Mouse (Mus musculus): ENCODE measurements around the gene Il3. TPM values are rescaled to one million over a fixed set of nuclear protein-coding genes. Genes with fewer than 3 reads are reported as not detected.

Gene Il3
- polyA plus RNA-seq, 1 experiment from 2014 or later: not detected

DNA sequence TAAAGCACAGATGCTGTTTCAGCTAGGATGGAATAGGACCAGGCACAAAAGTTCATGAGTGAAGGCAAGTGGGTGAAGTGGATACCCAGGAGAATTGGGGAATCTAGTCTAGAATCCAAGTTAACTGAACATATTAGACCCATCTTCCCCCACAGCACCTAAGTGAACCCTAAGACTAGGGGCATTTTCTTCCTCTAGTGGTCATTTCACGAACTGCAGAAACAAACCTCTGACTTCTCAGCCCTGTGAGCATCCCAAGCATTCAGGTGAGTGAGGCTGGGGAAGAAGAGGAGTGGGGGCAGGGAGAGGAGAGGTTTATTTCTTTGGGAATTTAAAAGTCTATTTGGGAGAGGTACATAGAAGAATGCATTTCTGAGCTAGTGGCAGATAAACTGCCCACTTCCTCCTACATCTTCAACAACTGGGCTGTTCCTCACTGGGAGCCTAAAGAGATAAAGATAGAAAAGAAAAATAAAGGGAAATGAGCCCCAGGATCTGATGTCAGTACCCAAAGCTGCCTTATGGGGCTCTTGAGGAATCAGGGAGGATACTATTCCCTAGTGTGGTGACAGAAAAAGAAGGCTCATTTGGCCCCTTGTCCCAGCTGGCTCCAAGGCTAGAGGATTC is 3.6 kb downstream of the Il3 start:
- Histone ChIP-seq H3K27me3 (ENCODE audit: control insufficient read depth, insufficient read depth, low read length) (no peaks in the 10 kb centered on the region), H3K4me3 (ENCODE audit: low read depth, low read length) (no peak overlapping the region), H3K4me1 (ENCODE audit: control insufficient read depth, insufficient read depth, low read length) (no peaks in the 10 kb centered on the region), H3K9ac (replicated peaks; ENCODE audit: low read depth, low read length) (no peak overlapping the region), H3K36me3 (ENCODE audit: control insufficient read depth, insufficient read depth, low read length) (no peaks in the 10 kb centered on the region), H3K9me3 (ENCODE audit: control insufficient read depth, low read depth, low read length) (no peaks in the 10 kb centered on the region), H3K27ac (ENCODE audit: low read length) (no peak overlapping the region), H3K4me2 (replicated peaks; ENCODE audit: low read depth, low read length) (no peak overlapping the region)
- ATAC-seq (ENCODE audit: insufficient number of reproducible peaks, insufficient read depth, low FRiP score, low read depth): no peak
- 9% methylated on average over 1 of the region's 1 CpGs for WGBS

DNA sequence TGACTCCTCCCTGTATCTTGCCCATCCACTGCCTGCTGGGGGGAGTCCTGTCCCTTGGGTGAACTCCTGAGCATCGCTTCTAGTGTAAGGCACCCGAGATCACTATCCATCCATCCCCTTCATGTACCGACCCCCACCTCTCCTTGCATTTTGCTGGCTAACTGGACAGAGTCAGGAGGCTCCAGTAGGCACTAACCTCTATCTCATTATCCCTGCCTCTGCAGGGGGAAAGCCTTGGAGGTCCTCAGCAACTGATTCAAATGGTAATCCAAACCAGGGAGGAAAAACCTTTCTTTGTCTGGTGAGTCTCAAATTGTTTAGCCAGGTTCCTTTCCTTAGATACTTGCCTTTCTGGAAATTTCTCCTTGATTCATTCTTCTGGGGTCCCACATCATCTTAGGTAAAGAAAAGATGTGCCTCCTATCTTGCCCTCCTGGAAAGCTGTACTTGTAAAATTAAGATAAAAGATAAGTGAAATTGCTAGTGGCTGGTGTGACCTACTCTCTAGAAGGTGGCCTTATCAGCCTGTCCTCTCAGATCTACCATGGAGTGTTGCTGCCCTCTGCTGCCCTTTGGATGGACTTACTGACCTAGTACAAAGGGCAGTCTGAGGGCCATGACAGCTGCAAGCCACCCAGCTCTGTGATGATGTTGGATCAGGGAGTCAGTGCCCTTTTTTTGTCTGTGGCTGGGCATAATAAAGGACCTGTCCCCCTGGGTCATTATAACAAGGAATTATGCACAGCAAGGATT is 10.3 kb downstream of the Il3 start:
- no peak overlapping the region for H3K4me2 ChIP-seq (replicated peaks; ENCODE audit: low read depth, low read length)
- no peaks in the 10 kb centered on the region for H3K9me3 ChIP-seq (ENCODE audit: control insufficient read depth, low read depth, low read length)
- ATAC-seq (ENCODE audit: insufficient number of reproducible peaks, insufficient read depth, low FRiP score, low read depth): no peak
- H3K4me1 ChIP-seq (ENCODE audit: control insufficient read depth, insufficient read depth, low read length): no peaks in the 10 kb centered on the region
- H3K27me3 ChIP-seq (ENCODE audit: control insufficient read depth, insufficient read depth, low read length): no peaks in the 10 kb centered on the region
- no peak overlapping the region for H3K27ac ChIP-seq (ENCODE audit: low read length)
- no peak overlapping the region for H3K9ac ChIP-seq (replicated peaks; ENCODE audit: low read depth, low read length)
- WGBS: 62% methylated on average over 3 of the region's 3 CpGs
- H3K36me3 ChIP-seq (ENCODE audit: control insufficient read depth, insufficient read depth, low read length): no peaks in the 10 kb centered on the region
- no peak overlapping the region for H3K4me3 ChIP-seq (ENCODE audit: low read depth, low read length)

DNA sequence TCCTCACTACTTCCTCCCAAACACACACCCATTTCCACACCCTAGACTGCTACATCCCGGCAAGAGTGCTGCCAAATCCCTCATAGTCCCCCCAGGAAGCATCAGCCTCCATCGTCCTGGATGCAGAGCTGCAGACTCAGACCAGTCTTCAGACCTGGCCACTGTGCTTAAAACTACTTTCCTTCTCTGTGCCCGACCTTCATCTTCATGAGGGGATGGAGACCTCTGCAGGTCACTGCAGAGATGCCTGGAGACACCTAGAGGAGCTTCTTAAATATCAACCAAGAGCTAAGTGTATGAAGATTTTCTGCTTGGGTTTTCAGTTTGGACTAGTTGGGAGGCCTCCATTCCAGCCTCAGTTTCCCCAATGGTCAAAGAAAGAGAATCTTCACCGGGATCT is 13.0 kb downstream of the Il3 start:
- H3K36me3 ChIP-seq (ENCODE audit: control insufficient read depth, insufficient read depth, low read length): no peaks in the 10 kb centered on the region
- no peaks in the 10 kb centered on the region for H3K27me3 ChIP-seq (ENCODE audit: control insufficient read depth, insufficient read depth, low read length)
- H3K4me3 ChIP-seq (ENCODE audit: low read depth, low read length): no peak overlapping the region
- no peak overlapping the region for H3K9ac ChIP-seq (replicated peaks; ENCODE audit: low read depth, low read length)
- H3K27ac ChIP-seq (ENCODE audit: low read length): no peak overlapping the region
- no peak for ATAC-seq (ENCODE audit: insufficient number of reproducible peaks, insufficient read depth, low FRiP score, low read depth)
- H3K9me3 ChIP-seq (ENCODE audit: control insufficient read depth, low read depth, low read length): no peaks in the 10 kb centered on the region
- H3K4me1 ChIP-seq (ENCODE audit: control insufficient read depth, insufficient read depth, low read length): no peaks in the 10 kb centered on the region
- H3K4me2 ChIP-seq (replicated peaks; ENCODE audit: low read depth, low read length): no peak overlapping the region
- 48% methylated on average over 4 of the region's 4 CpGs for WGBS

DNA sequence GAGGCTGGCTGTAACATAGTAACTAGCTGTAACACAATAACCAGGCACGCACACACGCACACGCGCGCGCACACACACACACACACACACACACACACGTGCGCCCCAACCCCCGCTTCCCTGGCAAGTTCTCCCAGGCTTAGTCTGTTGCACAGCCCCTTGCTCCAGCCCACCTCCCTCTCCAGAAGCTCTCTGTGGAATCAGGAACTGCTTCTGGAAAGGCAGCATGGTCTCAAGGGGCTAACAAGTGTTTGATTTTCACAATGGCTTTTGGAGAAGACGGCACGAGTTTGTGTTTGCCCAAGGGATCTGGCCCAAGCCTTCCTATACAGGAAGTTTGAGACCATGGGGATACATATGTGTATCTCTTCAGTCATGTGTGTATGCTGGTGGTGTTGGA is 16.5 kb downstream of the Il3 start:
- Histone ChIP-seq H3K27me3 (ENCODE audit: control insufficient read depth, insufficient read depth, low read length) (no peaks in the 10 kb centered on the region), H3K4me2 (replicated peaks; ENCODE audit: low read depth, low read length) (no peak overlapping the region), H3K9ac (replicated peaks; ENCODE audit: low read depth, low read length) (no peak overlapping the region), H3K27ac (ENCODE audit: low read length) (no peak overlapping the region), H3K4me3 (ENCODE audit: low read depth, low read length) (no peak overlapping the region), H3K9me3 (ENCODE audit: control insufficient read depth, low read depth, low read length) (no peaks in the 10 kb centered on the region), H3K36me3 (ENCODE audit: control insufficient read depth, insufficient read depth, low read length) (no peaks in the 10 kb centered on the region), H3K4me1 (ENCODE audit: control insufficient read depth, insufficient read depth, low read length) (no peaks in the 10 kb centered on the region)
- WGBS: 89% methylated on average over 11 of the region's 11 CpGs
- ATAC-seq (ENCODE audit: insufficient number of reproducible peaks, insufficient read depth, low FRiP score, low read depth): no peak

DNA sequence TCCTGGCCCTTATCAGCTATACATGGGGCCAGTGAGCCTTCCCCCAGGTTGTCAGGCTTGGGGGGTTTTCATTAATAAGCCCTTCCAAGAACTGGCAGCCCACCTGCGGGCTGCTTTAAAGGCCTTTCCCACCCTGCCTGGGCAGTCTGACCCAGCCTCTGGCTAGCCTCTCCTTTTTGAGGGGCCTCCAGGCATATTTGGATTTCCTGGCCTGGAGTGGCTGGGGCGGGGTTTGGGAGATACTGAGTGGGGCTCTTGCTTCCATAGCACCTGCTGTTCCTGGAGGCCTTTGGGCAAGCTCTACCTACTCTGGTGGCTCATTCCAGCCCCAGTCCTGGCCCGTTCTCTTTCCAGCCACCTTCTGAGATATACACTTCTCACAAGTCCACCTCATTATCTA is 17.3 kb downstream of the Il3 start:
- Histone ChIP-seq H3K4me2 (replicated peaks; ENCODE audit: low read depth, low read length) (no peak overlapping the region), H3K27ac (ENCODE audit: low read length) (no peak overlapping the region), H3K4me3 (ENCODE audit: low read depth, low read length) (no peak overlapping the region), H3K9ac (replicated peaks; ENCODE audit: low read depth, low read length) (no peak overlapping the region), H3K27me3 (ENCODE audit: control insufficient read depth, insufficient read depth, low read length) (no peaks in the 10 kb centered on the region), H3K9me3 (ENCODE audit: control insufficient read depth, low read depth, low read length) (no peaks in the 10 kb centered on the region), H3K4me1 (ENCODE audit: control insufficient read depth, insufficient read depth, low read length) (no peaks in the 10 kb centered on the region), H3K36me3 (ENCODE audit: control insufficient read depth, insufficient read depth, low read length) (no peaks in the 10 kb centered on the region)
- ATAC-seq (ENCODE audit: insufficient number of reproducible peaks, insufficient read depth, low FRiP score, low read depth): no peak
- WGBS: 45% methylated on average over 3 of the region's 3 CpGs

DNA sequence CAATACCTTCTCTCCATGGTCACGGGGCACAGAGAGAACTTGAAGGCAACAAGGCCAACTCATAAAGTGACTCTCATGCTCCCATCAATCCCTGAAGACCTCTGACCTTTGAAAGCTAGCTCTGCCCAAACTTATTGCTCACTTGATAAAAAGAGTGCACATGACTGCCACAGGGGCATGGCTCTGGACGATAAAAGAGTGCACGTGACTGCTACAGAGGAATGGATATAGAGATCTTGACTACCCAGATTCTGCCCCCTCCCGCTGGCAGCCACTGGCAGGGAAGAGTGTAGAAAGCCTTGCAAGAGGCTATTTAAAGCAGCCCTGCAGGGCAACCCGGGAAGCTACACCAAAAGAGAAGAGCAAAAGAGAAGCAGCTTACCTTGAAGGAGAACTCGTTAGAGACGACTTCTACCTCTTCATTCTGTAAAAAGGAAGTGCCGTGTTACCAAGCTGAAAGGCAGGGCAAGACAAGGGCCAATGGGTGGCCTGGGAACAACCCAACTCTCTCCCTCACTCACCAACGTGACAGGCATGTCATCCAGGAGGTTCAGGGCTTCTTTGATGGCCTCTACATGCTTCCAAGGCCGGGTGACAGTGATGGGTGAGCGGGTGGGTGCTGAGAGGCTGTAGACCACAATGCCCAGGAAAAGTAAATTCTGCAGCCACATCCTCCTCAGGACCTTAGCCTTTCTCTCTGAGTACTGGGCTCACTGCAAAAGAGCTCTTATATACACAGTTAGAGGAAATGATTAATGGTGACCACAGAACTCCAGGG is 17.9 kb downstream of the Il3 start, which contains the start of gene Csf2:
TSS of gene Csf2 (minus strand) at position 728 of the 778 bp plus-strand sequence.
- ATAC-seq (ENCODE audit: insufficient number of reproducible peaks, insufficient read depth, low FRiP score, low read depth): no peak
- Histone ChIP-seq H3K27me3 (ENCODE audit: control insufficient read depth, insufficient read depth, low read length) (no peaks in the 10 kb centered on the region), H3K4me3 (ENCODE audit: low read depth, low read length) (no peak within 1 kb of the TSS), H3K9me3 (ENCODE audit: control insufficient read depth, low read depth, low read length) (no peaks in the 10 kb centered on the region), H3K9ac (replicated peaks; ENCODE audit: low read depth, low read length) (no peak within 1 kb of the TSS), H3K27ac (ENCODE audit: low read length) (no peak within 1 kb of the TSS), H3K4me1 (ENCODE audit: control insufficient read depth, insufficient read depth, low read length) (no peaks in the 10 kb centered on the region), H3K36me3 (ENCODE audit: control insufficient read depth, insufficient read depth, low read length) (no peaks in the 10 kb centered on the region), H3K4me2 (replicated peaks; ENCODE audit: low read depth, low read length) (no peak within 1 kb of the TSS)
- WGBS: 54% methylated on average over 11 of the region's 11 CpGs

DNA sequence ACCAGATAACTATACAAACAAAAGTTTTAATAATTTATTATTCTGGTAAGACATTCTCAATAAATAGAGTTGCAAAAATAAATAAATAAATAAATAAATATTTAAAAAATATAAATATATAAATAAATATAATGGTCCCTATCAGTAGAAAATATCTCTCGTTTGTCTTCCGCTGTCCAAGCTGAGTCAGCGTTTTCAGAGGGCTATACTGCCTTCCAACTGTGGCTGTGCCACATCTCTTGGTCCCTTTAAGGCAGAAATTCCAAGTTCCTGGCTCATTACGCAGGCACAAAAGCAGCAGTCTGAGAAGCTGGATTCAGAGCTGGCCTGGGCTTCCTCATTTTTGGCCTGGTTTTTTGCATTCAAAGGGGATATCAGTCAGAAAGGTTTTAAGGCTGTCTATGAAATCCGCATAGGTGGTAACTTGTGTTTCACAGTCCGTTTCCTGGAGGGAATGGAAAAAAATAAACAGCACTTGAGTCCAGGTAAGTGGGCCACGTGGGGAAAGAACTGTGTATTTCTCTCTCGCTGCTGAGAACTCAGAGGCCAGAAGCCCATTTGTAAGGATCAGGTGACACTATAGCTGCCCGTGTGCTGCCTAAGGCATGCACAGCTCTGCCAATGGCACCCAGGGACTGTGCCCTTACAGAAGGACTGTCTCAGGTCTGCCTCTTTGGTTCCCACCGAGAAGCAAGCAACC is 19.7 kb downstream of the Il3 start:
- Histone ChIP-seq H3K4me1 (ENCODE audit: control insufficient read depth, insufficient read depth, low read length) (no peaks in the 10 kb centered on the region), H3K27ac (ENCODE audit: low read length) (no peak overlapping the region), H3K27me3 (ENCODE audit: control insufficient read depth, insufficient read depth, low read length) (no peaks in the 10 kb centered on the region), H3K4me3 (ENCODE audit: low read depth, low read length) (no peak overlapping the region), H3K9ac (replicated peaks; ENCODE audit: low read depth, low read length) (no peak overlapping the region), H3K4me2 (replicated peaks; ENCODE audit: low read depth, low read length) (no peak overlapping the region), H3K36me3 (ENCODE audit: control insufficient read depth, insufficient read depth, low read length) (no peaks in the 10 kb centered on the region), H3K9me3 (ENCODE audit: control insufficient read depth, low read depth, low read length) (no peaks in the 10 kb centered on the region)
- WGBS: 61% methylated on average over 10 of the region's 10 CpGs
- ATAC-seq (ENCODE audit: insufficient number of reproducible peaks, insufficient read depth, low FRiP score, low read depth): no peak

DNA sequence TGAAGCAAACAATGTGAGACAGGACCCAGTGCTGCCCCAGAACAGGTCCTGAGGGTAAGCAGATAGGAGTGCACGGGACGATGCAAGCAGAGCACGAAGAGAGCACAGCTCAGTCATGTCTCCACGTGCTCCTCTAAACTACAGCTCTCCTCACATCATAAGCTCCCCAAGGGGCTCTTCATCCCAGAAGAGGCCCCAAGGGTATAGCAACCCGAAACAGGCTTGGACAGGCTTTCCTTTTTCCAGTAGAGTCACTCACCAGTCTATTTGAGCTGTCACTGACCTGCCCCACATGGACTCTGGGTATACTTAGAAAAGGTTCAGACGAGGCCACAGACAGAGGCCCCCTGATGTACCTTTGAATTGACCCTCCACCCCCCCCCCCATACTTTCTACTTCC is 22.6 kb downstream of the Il3 start:
- no peak overlapping the region for H3K4me2 ChIP-seq (replicated peaks; ENCODE audit: low read depth, low read length)
- no peak overlapping the region for H3K27ac ChIP-seq (ENCODE audit: low read length)
- H3K27me3 ChIP-seq (ENCODE audit: control insufficient read depth, insufficient read depth, low read length): no peaks in the 10 kb centered on the region
- H3K4me1 ChIP-seq (ENCODE audit: control insufficient read depth, insufficient read depth, low read length): no peaks in the 10 kb centered on the region
- H3K9me3 ChIP-seq (ENCODE audit: control insufficient read depth, low read depth, low read length): no peaks in the 10 kb centered on the region
- no peak overlapping the region for H3K4me3 ChIP-seq (ENCODE audit: low read depth, low read length)
- no peaks in the 10 kb centered on the region for H3K36me3 ChIP-seq (ENCODE audit: control insufficient read depth, insufficient read depth, low read length)
- H3K9ac ChIP-seq (replicated peaks; ENCODE audit: low read depth, low read length): no peak overlapping the region
- no peak for ATAC-seq (ENCODE audit: insufficient number of reproducible peaks, insufficient read depth, low FRiP score, low read depth)
- WGBS: 74% methylated on average over 6 of the region's 6 CpGs
